Mouse (Mus musculus) MEL (cell line): ENCODE data around the gene Hspg2.

Experiments used
- CHD2 ChIP-seq: IDR thresholded peaks from 2 replicates; pipeline ENCODE4 v1.6.1; 2011; ENCODE audit warnings: low read length, improper control_type of control experiment
- CTCF ChIP-seq, 3 experiments: IDR thresholded peaks in 2 of 3; conservative IDR thresholded peaks in 1 of 3; 2 replicates each; pipeline ENCODE4 v1.5.1; 2011 to 2012; ENCODE audit warnings: low read length in 3 of 3, low read depth in 2 of 3, mild to moderate bottlenecking in 2 of 3, improper control_type of control experiment in 1 of 3, inconsistent platforms in 1 of 3, mixed read lengths in 1 of 3, moderate library complexity in 1 of 3; ENCODE audit not compliant: control insufficient read depth in 1 of 3, insufficient read depth in 1 of 3, poor library complexity in 1 of 3, severe bottlenecking in 1 of 3
- HCFC1 ChIP-seq: IDR thresholded peaks from 2 replicates; pipeline ENCODE4 v1.6.1; 2012; ENCODE audit warnings: low read depth, mild to moderate bottlenecking, inconsistent platforms, low read length, improper control_type of control experiment, moderate library complexity
- MAZ ChIP-seq: IDR thresholded peaks from 2 replicates; pipeline ENCODE4 v1.6.1; 2012; ENCODE audit warnings: low read depth, mild to moderate bottlenecking, inconsistent platforms, low read length, improper control_type of control experiment
- NELFE ChIP-seq: IDR thresholded peaks from 2 replicates; pipeline ENCODE4 v1.6.1; 2011; ENCODE audit warnings: low read depth, low read length, improper control_type of control experiment
- POLR2A ChIP-seq, 2 experiments: IDR thresholded peaks; 2 replicates each; pipeline ENCODE4 v1.6.1; 2011 to 2012; ENCODE audit warnings: low read length in 2 of 2, mild to moderate bottlenecking in 2 of 2, control low read depth in 1 of 2, improper control_type of control experiment in 1 of 2, low read depth in 1 of 2, moderate library complexity in 1 of 2; ENCODE audit not compliant: control insufficient read depth in 1 of 2, insufficient read depth in 1 of 2, poor library complexity in 1 of 2
- SMC3 ChIP-seq: IDR thresholded peaks from 2 replicates; pipeline ENCODE4 v1.6.1; 2011; ENCODE audit warnings: low read depth, low read length, improper control_type of control experiment

DNA sequence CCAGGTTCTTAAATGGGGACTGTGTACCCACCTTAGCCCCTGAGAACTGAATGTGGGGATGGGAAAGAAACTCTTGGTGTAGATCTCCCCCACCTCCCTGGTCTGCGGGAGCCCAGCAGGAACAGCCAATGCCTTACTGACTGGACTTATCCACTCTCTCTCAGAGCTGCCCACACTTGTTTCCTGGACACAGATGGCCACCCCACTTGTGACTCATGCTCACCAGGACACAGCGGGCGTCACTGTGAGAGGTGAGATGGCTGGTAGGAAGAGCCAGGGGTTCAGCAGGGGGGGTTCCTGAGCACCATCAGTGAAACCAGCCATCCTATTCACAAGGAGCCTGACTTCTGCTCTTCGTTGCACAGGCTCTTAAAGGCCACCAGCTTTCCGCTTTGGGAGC is 51.8 kb downstream of the Hspg2 start:
- TF ChIP-seq CTCF (IDR thresholded peaks at IDR 0.05 in 2 of 3, conservative IDR thresholded peaks at IDR 0.05 in 1 of 3; ENCODE audit: control insufficient read depth in 1 of 3, insufficient read depth in 1 of 3, low read depth in 2 of 3, low read length in 3 of 3, poor library complexity in 1 of 3, severe bottlenecking in 1 of 3), result no peak
- no peak for TF ChIP-seq SMC3
- TF ChIP-seq POLR2A (IDR thresholded peaks at IDR 0.05; ENCODE audit: control insufficient read depth in 1 of 2, insufficient read depth in 1 of 2, low read depth in 1 of 2, low read length in 2 of 2, poor library complexity in 1 of 2), result no peak
- no peak for TF ChIP-seq MAZ
- TF ChIP-seq HCFC1, result no peak
- TF ChIP-seq CHD2, result no peak
- no peak for TF ChIP-seq NELFE
